Mouse (Mus musculus) intestine, embryonic 14.5 days (tissue): Measurements from ENCODE around the gene Prpf38b. TPM values are rescaled to one million over a fixed set of nuclear protein-coding genes. Genes with fewer than 3 reads are reported as not detected.

Experiments
- ATAC-seq: fragments of 200-750 bp; cut with Nextera tagmentation; replicated peaks from 2 replicates; pipeline ENCODE4 v1.8.0; 2017; ENCODE audit warnings: low read depth, moderate number of reproducible peaks, moderate TSS enrichment, moderate library complexity; ENCODE audit not compliant: low FRiP score, low TSS enrichment
- DNase-seq: peaks from one replicate; pipeline ENCODE4 v3.0.0-alpha.2; 2018; ENCODE audit warnings: low spot score
- H3K27ac ChIP-seq: fragments of 300-500 bp; sonication (generic); 2 replicates; pipeline ENCODE4 v1.5.1; 2014; ENCODE audit warnings: low read depth, mild to moderate bottlenecking, control low read depth
- H3K27me3 ChIP-seq: fragments of 300-500 bp; sonication (generic); replicated peaks from 2 replicates; pipeline ENCODE4 v1.6.1; 2014; ENCODE audit warnings: low read length, control low read depth; ENCODE audit not compliant: control insufficient read depth, insufficient read depth
- H3K36me3 ChIP-seq: fragments of 300-500 bp; sonication (generic); 2 replicates; pipeline ENCODE4 v1.6.1; 2014; ENCODE audit warnings: low read length, control low read depth; ENCODE audit not compliant: control insufficient read depth, insufficient read depth
- H3K4me1 ChIP-seq: fragments of 300-500 bp; sonication (generic); replicated peaks from 2 replicates; pipeline ENCODE4 v1.6.1; 2014; ENCODE audit warnings: low read length, control low read depth, mixed read lengths; ENCODE audit not compliant: control insufficient read depth, insufficient read depth
- H3K4me2 ChIP-seq: fragments of 300-500 bp; sonication (generic); 2 replicates; pipeline ENCODE4 v1.6.1; 2014; ENCODE audit warnings: low read length
- H3K4me3 ChIP-seq: fragments of 300-500 bp; sonication (generic); 2 replicates; pipeline ENCODE4 v1.5.1; 2014; ENCODE audit warnings: low read depth, low read length, control low read depth, mixed read lengths
- H3K9ac ChIP-seq: fragments of 300-500 bp; sonication (generic); 2 replicates; pipeline ENCODE4 v1.6.1; 2014; ENCODE audit warnings: mild to moderate bottlenecking, low read length
- H3K9me3 ChIP-seq: fragments of 300-500 bp; sonication (generic); 2 replicates; pipeline ENCODE4 v1.6.1; 2016; ENCODE audit warnings: low read length, control low read depth; ENCODE audit not compliant: control insufficient read depth
- WGBS: fragments of 180-500 bp; shearing (Covaris S2); extraction: QIAGEN DNeasy Blood & Tissue Kit; methylation state at CpG from one replicate; pipeline ENCODE4 v1.1.7; 2014; 5-methylcytosine and 5-hydroxymethylcytosine counted together
- polyA plus RNA-seq: library from polyadenylated mRNA; unstranded; fragments of >200 nt; fragmentation: Nextera tagmentation; extraction: Ambion mirVana; gene quantifications from 2 replicates; pipeline ENCODE4 v1.2.1, GENCODE M21; 2014

The Prpf38b gene
- polyA plus RNA-seq, 1 experiment from 2014 or later = 57.0 TPM

- under 1% methylated on average over 43 of the region's 44 CpGs for WGBS
- Histone ChIP-seq H3K27ac (peak overlapping the region; percentile 100), H3K4me3 (peak overlapping the region; percentile 99), H3K9ac (peak overlapping the region; percentile 92), H3K27me3 (no peaks in the 10 kb centered on the region), H3K4me1 (peaks cover 12% of the 10 kb centered on the region), H3K9me3 (no peaks in the 10 kb centered on the region), H3K4me2 (peak overlapping the region; percentile 98), H3K36me3 (peaks cover 22% of the 10 kb centered on the region)
- DNase-seq = no peak
- peak; percentile 90 for ATAC-seq
Measured at GRCm38 (mm10) chr3:108911081-108911547, 413 bp downstream of the Prpf38b start.

- Histone ChIP-seq H3K4me3 (peak overlapping the region; percentile 99), H3K4me1 (peaks cover 12% of the 10 kb centered on the region), H3K27me3 (no peaks in the 10 kb centered on the region), H3K4me2 (peak overlapping the region; percentile 98), H3K9me3 (no peaks in the 10 kb centered on the region), H3K27ac (peak overlapping the region; percentile 100), H3K36me3 (peaks cover 28% of the 10 kb centered on the region), H3K9ac (peak overlapping the region; percentile 92)
- WGBS = under 1% methylated on average over 32 of the region's 32 CpGs
- DNase-seq (peak; percentile 66), ATAC-seq (no peak; the same call in 1 of the 2 replicates)
Measured at GRCm38 (mm10) chr3:108910303-108911080, 1.0 kb downstream of the Prpf38b start.

- H3K4me1 ChIP-seq = no peaks in the 10 kb centered on the region
- H3K4me2 ChIP-seq = no peak overlapping the region
- no peak overlapping the region for H3K9ac ChIP-seq
- ATAC-seq = no peak
- no peak overlapping the region for H3K27ac ChIP-seq
- no peaks in the 10 kb centered on the region for H3K9me3 ChIP-seq
- no peak for DNase-seq
- WGBS = 92% methylated on average over 6 of the region's 6 CpGs
- H3K36me3 ChIP-seq = peaks cover 68% of the 10 kb centered on the region
- no peaks in the 10 kb centered on the region for H3K27me3 ChIP-seq
- H3K4me3 ChIP-seq = no peak overlapping the region
Measured at GRCm38 (mm10) chr3:108902934-108903333, 8.6 kb downstream of the Prpf38b start.

- no peak overlapping the region for H3K4me3 ChIP-seq
- H3K9ac ChIP-seq = no peak overlapping the region
- no peaks in the 10 kb centered on the region for H3K9me3 ChIP-seq
- H3K27ac ChIP-seq = no peak overlapping the region
- DNase-seq = no peak
- 55% methylated on average over 2 of the region's 2 CpGs for WGBS
- H3K4me2 ChIP-seq = no peak overlapping the region
- H3K36me3 ChIP-seq = peaks cover 59% of the 10 kb centered on the region
- ATAC-seq = no peak
- H3K27me3 ChIP-seq = no peaks in the 10 kb centered on the region
- no peaks in the 10 kb centered on the region for H3K4me1 ChIP-seq
Measured at GRCm38 (mm10) chr3:108902038-108902437, 9.5 kb downstream of the Prpf38b start.

- H3K4me3 ChIP-seq = no peak overlapping the region
- no peaks in the 10 kb centered on the region for H3K9me3 ChIP-seq
- no peaks in the 10 kb centered on the region for H3K27me3 ChIP-seq
- 80% methylated on average over 5 of the region's 5 CpGs for whole genome bisulfite sequencing
- ATAC-seq (0 out of 2 replicates have a peak, but pooled peaks have one; percentile 14), DNase-seq (no peak)
- H3K9ac ChIP-seq = no peak overlapping the region
- H3K36me3 ChIP-seq = peaks cover 46% of the 10 kb centered on the region
- H3K4me2 ChIP-seq = no peak overlapping the region
- no peaks in the 10 kb centered on the region for H3K4me1 ChIP-seq
- no peak overlapping the region for H3K27ac ChIP-seq
Measured at GRCm38 (mm10) chr3:108900681-108901080, 10.8 kb downstream of the Prpf38b start.

- H3K9me3 ChIP-seq = no peaks in the 10 kb centered on the region
- peaks cover 40% of the 10 kb centered on the region for H3K36me3 ChIP-seq
- no peaks in the 10 kb centered on the region for H3K27me3 ChIP-seq
- no peak overlapping the region for H3K4me2 ChIP-seq
- no peak for DNase-seq
- no peak overlapping the region for H3K9ac ChIP-seq
- no peak overlapping the region for H3K27ac ChIP-seq
- ATAC-seq = no peak
- 86% methylated on average over 3 of the region's 3 CpGs for WGBS
- no peaks in the 10 kb centered on the region for H3K4me1 ChIP-seq
- no peak overlapping the region for H3K4me3 ChIP-seq
Measured at GRCm38 (mm10) chr3:108900147-108900546, 11.4 kb downstream of the Prpf38b start.

- Histone ChIP-seq H3K4me2 (no peak overlapping the region), H3K27ac (no peak overlapping the region), H3K9me3 (no peaks in the 10 kb centered on the region), H3K36me3 (peaks cover 25% of the 10 kb centered on the region), H3K4me1 (no peaks in the 10 kb centered on the region), H3K27me3 (no peaks in the 10 kb centered on the region), H3K9ac (no peak overlapping the region), H3K4me3 (no peak overlapping the region)
- ATAC-seq (no peak), DNase-seq (no peak)
- WGBS = 94% methylated on average over 4 of the region's 4 CpGs
Measured at GRCm38 (mm10) chr3:108898640-108899039, 12.9 kb downstream of the Prpf38b start.

GRCm38 (mm10) chr3:108892914-108893313 lies 18.6 kb downstream of the Prpf38b start:
- H3K27me3 ChIP-seq = no peaks in the 10 kb centered on the region
- H3K4me2 ChIP-seq = no peak overlapping the region
- H3K4me3 ChIP-seq = no peak overlapping the region
- no peaks in the 10 kb centered on the region for H3K4me1 ChIP-seq
- no peak overlapping the region for H3K27ac ChIP-seq
- no peaks in the 10 kb centered on the region for H3K36me3 ChIP-seq
- no peak overlapping the region for H3K9ac ChIP-seq
- no peak for DNase-seq
- no peak; the same call in 1 of the 2 replicates for ATAC-seq
- WGBS = 59% methylated on average over 4 of the region's 4 CpGs
- no peaks in the 10 kb centered on the region for H3K9me3 ChIP-seq

- no peak overlapping the region for H3K27ac ChIP-seq
Measured at GRCm38 (mm10) chr3:108892080-108892479, 19.4 kb downstream of the Prpf38b start.

More at GRCm38 (mm10) chr3:108892080-108892479, 19.4 kb downstream of the Prpf38b start:
- ATAC-seq (no peak; the same call in 1 of the 2 replicates), DNase-seq (no peak)
- no peaks in the 10 kb centered on the region for H3K36me3 ChIP-seq
- WGBS = 72% methylated on average over 1 of the region's 1 CpGs
- H3K4me1 ChIP-seq = peaks cover 5% of the 10 kb centered on the region
- no peak overlapping the region for H3K4me2 ChIP-seq
- H3K9ac ChIP-seq = no peak overlapping the region
- no peaks in the 10 kb centered on the region for H3K27me3 ChIP-seq
- no peak overlapping the region for H3K4me3 ChIP-seq
- no peaks in the 10 kb centered on the region for H3K9me3 ChIP-seq
